Mouse (Mus musculus) small intestine, adult 2 months (tissue): ENCODE data around the gene Panx2.

Experiments used
- CTCF ChIP-seq: fragments of 200-500 bp; IDR thresholded peaks from 2 replicates; pipeline ENCODE4 v1.5.1; 2012; ENCODE audit warnings: low read depth, mild to moderate bottlenecking, control low read depth, inconsistent platforms, low read length, moderate library complexity, mixed read lengths; ENCODE audit not compliant: insufficient replicate concordance, insufficient read length; ENCODE audit errors: extremely low read depth
- POLR2A ChIP-seq: fragments of 200-500 bp; IDR thresholded peaks from 2 replicates; pipeline ENCODE4 v1.6.1; 2012; ENCODE audit warnings: low read depth, mild to moderate bottlenecking, control low read depth, inconsistent platforms, low read length, moderate library complexity

DNA sequence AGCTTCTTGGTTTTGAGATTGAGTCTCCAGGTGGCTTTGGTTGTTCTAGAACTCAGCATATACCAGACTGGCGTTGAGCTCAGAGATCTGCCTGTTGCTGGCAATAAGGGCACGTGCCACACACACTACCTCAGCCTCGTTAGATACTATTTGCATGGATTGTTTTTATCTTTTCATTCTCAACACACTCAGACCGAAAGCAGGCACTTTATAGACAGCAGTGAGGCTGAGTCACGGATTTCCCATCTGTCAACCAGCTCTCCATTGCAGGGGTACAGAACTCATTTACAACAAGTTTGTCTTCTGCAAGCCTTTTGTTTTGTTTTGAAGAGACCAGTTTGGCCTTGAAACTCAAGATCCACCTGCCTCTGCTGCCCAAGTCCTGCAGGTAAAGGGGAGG, 37.9 kb downstream of the Panx2 start:
- TF ChIP-seq CTCF (no peak), POLR2A (no peak)
